Mouse (Mus musculus): Measurements from ENCODE around the gene Cdc6. TPM values are rescaled to one million over a fixed set of nuclear protein-coding genes. Genes with fewer than 3 reads are reported as not detected.

Gene Cdc6
- polyA plus RNA-seq, 1 experiment from 2014 or later = 2.1 TPM

- Histone ChIP-seq H3K9ac (replicated peaks; ENCODE audit: low read depth, low read length) (no peak overlapping the region), H3K9me3 (ENCODE audit: control insufficient read depth, low read length) (no peaks in the 10 kb centered on the region), H3K4me2 (ENCODE audit: low read depth, low read length) (peak overlapping the region; percentile 7; the same call in 1 of the 2 replicates), H3K27me3 (ENCODE audit: control insufficient read depth, insufficient read depth, low read length) (no peaks in the 10 kb centered on the region), H3K4me1 (ENCODE audit: control insufficient read depth, insufficient read depth, low read length) (peaks cover 54% of the 10 kb centered on the region), H3K4me3 (ENCODE audit: low read depth, low read length) (no peak overlapping the region), H3K36me3 (ENCODE audit: control insufficient read depth, insufficient read depth, low read length) (no peaks in the 10 kb centered on the region), H3K27ac (ENCODE audit: low read depth, low read length) (peak overlapping the region; percentile 73)
- 38% methylated on average over 14 of the region's 14 CpGs for WGBS
- ATAC-seq (ENCODE audit: low read depth) = no peak
Observed at GRCm38 (mm10) chr11:98943741-98944461, 36.3 kb downstream of the Cdc6 start.

GRCm38 (mm10) chr11:98944897-98945604, 37.5 kb downstream of the Cdc6 start:
- Histone ChIP-seq H3K9me3 (ENCODE audit: control insufficient read depth, low read length) (no peaks in the 10 kb centered on the region), H3K4me3 (ENCODE audit: low read depth, low read length) (no peak overlapping the region), H3K27me3 (ENCODE audit: control insufficient read depth, insufficient read depth, low read length) (no peaks in the 10 kb centered on the region), H3K4me2 (ENCODE audit: low read depth, low read length) (no peak overlapping the region), H3K4me1 (ENCODE audit: control insufficient read depth, insufficient read depth, low read length) (peaks cover 45% of the 10 kb centered on the region), H3K27ac (ENCODE audit: low read depth, low read length) (no peak overlapping the region), H3K36me3 (ENCODE audit: control insufficient read depth, insufficient read depth, low read length) (no peaks in the 10 kb centered on the region), H3K9ac (replicated peaks; ENCODE audit: low read depth, low read length) (0 out of 2 replicates have a peak overlapping the region, but pooled peaks have one; percentile 11)
- ATAC-seq (ENCODE audit: low read depth) = no peak
- 52% methylated on average over 11 of the region's 11 CpGs for WGBS

- Histone ChIP-seq H3K27me3 (ENCODE audit: control insufficient read depth, insufficient read depth, low read length) (no peaks in the 10 kb centered on the region), H3K9ac (replicated peaks; ENCODE audit: low read depth, low read length) (0 out of 2 replicates have a peak overlapping the region, but pooled peaks have one; percentile 11), H3K36me3 (ENCODE audit: control insufficient read depth, insufficient read depth, low read length) (no peaks in the 10 kb centered on the region), H3K9me3 (ENCODE audit: control insufficient read depth, low read length) (no peaks in the 10 kb centered on the region), H3K4me1 (ENCODE audit: control insufficient read depth, insufficient read depth, low read length) (peaks cover 40% of the 10 kb centered on the region), H3K4me2 (ENCODE audit: low read depth, low read length) (no peak overlapping the region), H3K27ac (ENCODE audit: low read depth, low read length) (no peak overlapping the region), H3K4me3 (ENCODE audit: low read depth, low read length) (no peak overlapping the region)
- WGBS = 55% methylated on average over 3 of the region's 3 CpGs
- no peak for ATAC-seq (ENCODE audit: low read depth)
Observed at GRCm38 (mm10) chr11:98945605-98945977, 38.0 kb downstream of the Cdc6 start.

GRCm38 (mm10) chr11:98947969-98948569, 40.5 kb downstream of the Cdc6 start:
- Histone ChIP-seq H3K4me1 (ENCODE audit: control insufficient read depth, insufficient read depth, low read length) (peaks cover 32% of the 10 kb centered on the region), H3K4me2 (ENCODE audit: low read depth, low read length) (no peak overlapping the region), H3K36me3 (ENCODE audit: control insufficient read depth, insufficient read depth, low read length) (no peaks in the 10 kb centered on the region), H3K9ac (replicated peaks; ENCODE audit: low read depth, low read length) (no peak overlapping the region), H3K27ac (ENCODE audit: low read depth, low read length) (no peak overlapping the region), H3K9me3 (ENCODE audit: control insufficient read depth, low read length) (no peaks in the 10 kb centered on the region), H3K27me3 (ENCODE audit: control insufficient read depth, insufficient read depth, low read length) (no peaks in the 10 kb centered on the region), H3K4me3 (ENCODE audit: low read depth, low read length) (no peak overlapping the region)
- ATAC-seq (ENCODE audit: low read depth) = no peak
- WGBS = 79% methylated on average over 18 of the region's 18 CpGs

GRCm38 (mm10) chr11:98949242-98949957, 41.8 kb downstream of the Cdc6 start:
- 82% methylated on average over 12 of the region's 12 CpGs for WGBS
- Histone ChIP-seq H3K27me3 (ENCODE audit: control insufficient read depth, insufficient read depth, low read length) (no peaks in the 10 kb centered on the region), H3K4me2 (ENCODE audit: low read depth, low read length) (no peak overlapping the region), H3K9ac (replicated peaks; ENCODE audit: low read depth, low read length) (no peak overlapping the region), H3K9me3 (ENCODE audit: control insufficient read depth, low read length) (no peaks in the 10 kb centered on the region), H3K27ac (ENCODE audit: low read depth, low read length) (no peak overlapping the region), H3K36me3 (ENCODE audit: control insufficient read depth, insufficient read depth, low read length) (no peaks in the 10 kb centered on the region), H3K4me3 (ENCODE audit: low read depth, low read length) (no peak overlapping the region), H3K4me1 (ENCODE audit: control insufficient read depth, insufficient read depth, low read length) (peaks cover 31% of the 10 kb centered on the region)
- no peak for ATAC-seq (ENCODE audit: low read depth)

- no peak overlapping the region for H3K9ac ChIP-seq (replicated peaks; ENCODE audit: low read depth, low read length)
- ATAC-seq (ENCODE audit: low read depth) = no peak
- no peaks in the 10 kb centered on the region for H3K9me3 ChIP-seq (ENCODE audit: control insufficient read depth, low read length)
- H3K36me3 ChIP-seq (ENCODE audit: control insufficient read depth, insufficient read depth, low read length) = no peaks in the 10 kb centered on the region
- peaks cover 31% of the 10 kb centered on the region for H3K4me1 ChIP-seq (ENCODE audit: control insufficient read depth, insufficient read depth, low read length)
- H3K4me2 ChIP-seq (ENCODE audit: low read depth, low read length) = no peak overlapping the region
- H3K27ac ChIP-seq (ENCODE audit: low read depth, low read length) = no peak overlapping the region
- H3K27me3 ChIP-seq (ENCODE audit: control insufficient read depth, insufficient read depth, low read length) = no peaks in the 10 kb centered on the region
- no peak overlapping the region for H3K4me3 ChIP-seq (ENCODE audit: low read depth, low read length)
- 87% methylated on average over 7 of the region's 7 CpGs for WGBS
Observed at GRCm38 (mm10) chr11:98949958-98950460, 42.4 kb downstream of the Cdc6 start.

- peak overlapping the region; percentile 66; the same call in 1 of the 2 replicates for H3K27ac ChIP-seq (ENCODE audit: low read depth, low read length)
- no peak for ATAC-seq (ENCODE audit: low read depth)
- no peaks in the 10 kb centered on the region for H3K27me3 ChIP-seq (ENCODE audit: control insufficient read depth, insufficient read depth, low read length)
- H3K4me1 ChIP-seq (ENCODE audit: control insufficient read depth, insufficient read depth, low read length) = peaks cover 33% of the 10 kb centered on the region
- 89% methylated on average over 8 of the region's 9 CpGs for WGBS
- H3K9me3 ChIP-seq (ENCODE audit: control insufficient read depth, low read length) = no peaks in the 10 kb centered on the region
- no peaks in the 10 kb centered on the region for H3K36me3 ChIP-seq (ENCODE audit: control insufficient read depth, insufficient read depth, low read length)
- no peak overlapping the region for H3K4me2 ChIP-seq (ENCODE audit: low read depth, low read length)
- no peak overlapping the region for H3K4me3 ChIP-seq (ENCODE audit: low read depth, low read length)
- no peak overlapping the region for H3K9ac ChIP-seq (replicated peaks; ENCODE audit: low read depth, low read length)
Observed at GRCm38 (mm10) chr11:98950484-98950883, 42.9 kb downstream of the Cdc6 start.

- no peaks in the 10 kb centered on the region for H3K27me3 ChIP-seq (ENCODE audit: control insufficient read depth, insufficient read depth, low read length)
- H3K36me3 ChIP-seq (ENCODE audit: control insufficient read depth, insufficient read depth, low read length) = no peaks in the 10 kb centered on the region
- no peak overlapping the region for H3K4me2 ChIP-seq (ENCODE audit: low read depth, low read length)
- peaks cover 37% of the 10 kb centered on the region for H3K4me1 ChIP-seq (ENCODE audit: control insufficient read depth, insufficient read depth, low read length)
- no peaks in the 10 kb centered on the region for H3K9me3 ChIP-seq (ENCODE audit: control insufficient read depth, low read length)
- no peak overlapping the region for H3K9ac ChIP-seq (replicated peaks; ENCODE audit: low read depth, low read length)
- WGBS = 49% methylated on average over 16 of the region's 16 CpGs
- no peak overlapping the region for H3K4me3 ChIP-seq (ENCODE audit: low read depth, low read length)
- H3K27ac ChIP-seq (ENCODE audit: low read depth, low read length) = peak overlapping the region; percentile 66
- ATAC-seq (ENCODE audit: low read depth) = peak; percentile 25; the same call in 1 of the 2 replicates
Observed at GRCm38 (mm10) chr11:98951026-98951906, 43.7 kb downstream of the Cdc6 start.

Data from neural tube, embryonic 14.5 days (tissue).